Mouse (Mus musculus) fat pad, adult 2 months (tissue): Measurements from ENCODE around the gene Drap1.

Experiments
- DNase-seq: peaks from one replicate; pipeline ENCODE4 v3.0.0-alpha.2; 2011; ENCODE audit warnings: low read depth, low spot score; ENCODE audit errors: extremely low read depth

Drap1 gene

GRCm38 (mm10) chr19:5449673-5450072, 24.9 kb upstream of the Drap1 start:
- no peak for DNase-seq

GRCm38 (mm10) chr19:5448354-5449150, 23.8 kb upstream of the Drap1 start:
- no peak for DNase-seq

GRCm38 (mm10) chr19:5447515-5448353, 23.0 kb upstream of the Drap1 start, which contains the start of gene Fosl1:
Gene Fosl1, plus strand, starts transcription at chr19:5447547.
- DNase-seq: no peak

GRCm38 (mm10) chr19:5445747-5446146, 21.0 kb upstream of the Drap1 start:
- no peak for DNase-seq

- no peak for DNase-seq
Observed at GRCm38 (mm10) chr19:5444954-5445353, 20.2 kb upstream of the Drap1 start.

GRCm38 (mm10) chr19:5444371-5444908, 19.7 kb upstream of the Drap1 start:
- DNase-seq: no peak

- no peak for DNase-seq
Observed at GRCm38 (mm10) chr19:5433951-5434350, 9.2 kb upstream of the Drap1 start.

- DNase-seq: no peak
Observed at GRCm38 (mm10) chr19:5432992-5433852, 8.4 kb upstream of the Drap1 start.

- DNase-seq: no peak
Observed at GRCm38 (mm10) chr19:5431911-5432464, 7.2 kb upstream of the Drap1 start.

GRCm38 (mm10) chr19:5430408-5430807, 5.6 kb upstream of the Drap1 start:
- no peak for DNase-seq

GRCm38 (mm10) chr19:5429806-5430205, 5.0 kb upstream of the Drap1 start:
- no peak for DNase-seq

- DNase-seq: no peak
Observed at GRCm38 (mm10) chr19:5429219-5429618, 4.4 kb upstream of the Drap1 start.

- DNase-seq: no peak
Observed at GRCm38 (mm10) chr19:5428083-5428482, 3.3 kb upstream of the Drap1 start.

- DNase-seq: no peak
Observed at GRCm38 (mm10) chr19:5426640-5427290, 2.0 kb upstream of the Drap1 start.

GRCm38 (mm10) chr19:5425906-5426565, 1.3 kb upstream of the Drap1 start:
- no peak for DNase-seq

- no peak for DNase-seq
Observed at GRCm38 (mm10) chr19:5424092-5424781, 542 bp downstream of the Drap1 start.

- no peak for DNase-seq
Observed at GRCm38 (mm10) chr19:5423561-5423960, 1.2 kb downstream of the Drap1 start.

GRCm38 (mm10) chr19:5422895-5423443, 1.8 kb downstream of the Drap1 start:
- DNase-seq: no peak

GRCm38 (mm10) chr19:5422267-5422666, 2.5 kb downstream of the Drap1 start:
- DNase-seq: no peak
